Mouse (Mus musculus): ENCODE data around the gene Hlcs.

- TF ChIP-seq CTCF (IDR thresholded peaks at IDR 0.05; ENCODE audit: low read depth) (no peak), EP300 (IDR thresholded peaks at IDR 0.05; ENCODE audit: low read depth) (no peak)
Observed at GRCm38 (mm10) chr16:94117333-94117732, 196.0 kb downstream of the Hlcs start.
